Mouse (Mus musculus) MEL (cell line): ENCODE measurements at regions not wholly inside any gene's neighbourhood (a gene's known extent, or its start where the extent isn't known, plus 50 kb on each side); places are given as distances from the start of the nearest gene placed in this dataset.

ENCODE experiments used
- DNase-seq: peaks from one replicate; pipeline ENCODE4 v3.0.0; 2011; ENCODE audit warnings: low read depth, low spot score
- H3K27ac ChIP-seq: 2 replicates; pipeline ENCODE4 v1.5.1; 2012; ENCODE audit warnings: low read depth, mild to moderate bottlenecking, control low read depth, low read length, moderate library complexity; ENCODE audit not compliant: control insufficient read depth
- H3K27me3 ChIP-seq, 2 experiments: fragments of 150-350 bp in 1 of 2; sonication (generic) in 1 of 2; 2 replicates each; pipeline ENCODE4 v1.6.1; 2012; ENCODE audit warnings: low read length in 2 of 2, mild to moderate bottlenecking in 2 of 2, improper control_type of control experiment in 1 of 2, moderate library complexity in 1 of 2; ENCODE audit not compliant: insufficient read depth in 2 of 2, control insufficient read depth in 1 of 2
- H3K36me3 ChIP-seq, 2 experiments: 2 replicates each; pipeline ENCODE4 v1.6.1; 2012 to 2014; ENCODE audit warnings: low read length in 2 of 2, improper control_type of control experiment in 1 of 2, inconsistent platforms in 1 of 2, mild to moderate bottlenecking in 1 of 2; ENCODE audit not compliant: insufficient read depth in 2 of 2, control insufficient read depth in 1 of 2
- H3K4me1 ChIP-seq, 2 experiments: fragments of 150-350 bp in 1 of 2; sonication (generic) in 1 of 2; 2 replicates each; pipeline ENCODE4 v1.6.1; 2012; ENCODE audit warnings: low read length in 2 of 2, improper control_type of control experiment in 1 of 2, mild to moderate bottlenecking in 1 of 2; ENCODE audit not compliant: insufficient read depth in 2 of 2, control insufficient read depth in 1 of 2
- H3K4me3 ChIP-seq, 2 experiments: fragments of 150-350 bp in 1 of 2; sonication (generic) in 1 of 2; 2 replicates each; pipeline ENCODE4 v1.5.1; 2012; ENCODE audit warnings: low read depth in 2 of 2, low read length in 2 of 2, mild to moderate bottlenecking in 2 of 2, moderate library complexity in 2 of 2, control low read depth in 1 of 2, improper control_type of control experiment in 1 of 2; ENCODE audit not compliant: control insufficient read depth in 1 of 2, insufficient read depth in 1 of 2
- H3K79me2 ChIP-seq: 2 replicates; pipeline ENCODE4 v1.6.1; 2012; ENCODE audit warnings: mild to moderate bottlenecking, low read length, moderate library complexity; ENCODE audit not compliant: control insufficient read depth, poor library complexity, insufficient read depth
- H3K9ac ChIP-seq: 2 replicates; pipeline ENCODE4 v1.6.1; 2012; ENCODE audit warnings: low read depth, mild to moderate bottlenecking, control low read depth, low read length, moderate library complexity; ENCODE audit not compliant: control insufficient read depth, poor library complexity, severe bottlenecking
- H3K9me3 ChIP-seq: fragments of 150-350 bp; sonication (generic); replicated peaks from 2 replicates; pipeline ENCODE4 v1.6.1; 2012; ENCODE audit warnings: mild to moderate bottlenecking, low read length, improper control_type of control experiment, moderate library complexity; ENCODE audit not compliant: insufficient read depth
- BHLHE40 ChIP-seq: IDR thresholded peaks from 2 replicates; pipeline ENCODE4 v1.6.1; 2012; ENCODE audit warnings: low read depth, mild to moderate bottlenecking, inconsistent platforms, low read length, improper control_type of control experiment, borderline replicate concordance
- CHD1 ChIP-seq: IDR thresholded peaks from 2 replicates; pipeline ENCODE4 v1.6.1; 2012; ENCODE audit warnings: low read depth, mild to moderate bottlenecking, inconsistent platforms, low read length, improper control_type of control experiment
- ELF1 ChIP-seq: IDR thresholded peaks from 2 replicates; pipeline ENCODE4 v1.6.1; 2014; ENCODE audit warnings: low read depth, mild to moderate bottlenecking, inconsistent platforms, low read length, improper control_type of control experiment, moderate library complexity
- EP300 ChIP-seq, 2 experiments: IDR thresholded peaks; 2 replicates each; pipeline ENCODE4 v1.6.1; 2011; ENCODE audit warnings: improper control_type of control experiment in 2 of 2, low read length in 2 of 2, low read depth in 1 of 2, mild to moderate bottlenecking in 1 of 2
- ETS1 ChIP-seq: IDR thresholded peaks from 2 replicates; pipeline ENCODE4 v1.6.1; 2012; ENCODE audit warnings: low read depth, mild to moderate bottlenecking, inconsistent platforms, low read length, improper control_type of control experiment, moderate library complexity
- GATA1 ChIP-seq: IDR thresholded peaks from 2 replicates; pipeline ENCODE4 v1.6.1; 2011; ENCODE audit warnings: low read depth, low read length, improper control_type of control experiment
- JUND ChIP-seq: IDR thresholded peaks from 2 replicates; pipeline ENCODE4 v1.6.1; 2011; ENCODE audit warnings: low read depth, mild to moderate bottlenecking, improper control_type of control experiment, low read length
- MAFK ChIP-seq: IDR thresholded peaks from 2 replicates; pipeline ENCODE4 v1.6.1; 2011; ENCODE audit warnings: low read depth, mild to moderate bottlenecking, low read length, improper control_type of control experiment, borderline replicate concordance
- MAX ChIP-seq: IDR thresholded peaks from 2 replicates; pipeline ENCODE4 v1.6.1; 2011; ENCODE audit warnings: low read length, improper control_type of control experiment
- MAZ ChIP-seq: IDR thresholded peaks from 2 replicates; pipeline ENCODE4 v1.6.1; 2012; ENCODE audit warnings: low read depth, mild to moderate bottlenecking, inconsistent platforms, low read length, improper control_type of control experiment
- MEF2A ChIP-seq: IDR thresholded peaks from 2 replicates; pipeline ENCODE4 v1.6.1; 2014; ENCODE audit warnings: low read depth, mild to moderate bottlenecking, inconsistent platforms, low read length, improper control_type of control experiment; ENCODE audit not compliant: poor library complexity, insufficient replicate concordance, severe bottlenecking; ENCODE audit errors: extremely low read depth
- MXI1 ChIP-seq: IDR thresholded peaks from 2 replicates; pipeline ENCODE4 v1.6.1; 2011; ENCODE audit warnings: mild to moderate bottlenecking, low read depth, low read length, improper control_type of control experiment
- MYB ChIP-seq: IDR thresholded peaks from 2 replicates; pipeline ENCODE4 v1.6.1; 2011; ENCODE audit warnings: mild to moderate bottlenecking, low read depth, low read length, improper control_type of control experiment
- MYC ChIP-seq: IDR thresholded peaks from 2 replicates; pipeline ENCODE4 v1.6.1; 2011; ENCODE audit warnings: low read depth, mild to moderate bottlenecking, low read length, improper control_type of control experiment, moderate library complexity
- NELFE ChIP-seq: IDR thresholded peaks from 2 replicates; pipeline ENCODE4 v1.6.1; 2011; ENCODE audit warnings: low read depth, low read length, improper control_type of control experiment
- NRF1 ChIP-seq: IDR thresholded peaks from 2 replicates; pipeline ENCODE4 v1.6.1; 2014; ENCODE audit warnings: low read depth, mild to moderate bottlenecking, inconsistent platforms, low read length, improper control_type of control experiment, moderate library complexity; ENCODE audit not compliant: poor library complexity, insufficient read depth, severe bottlenecking
- POLR2A ChIP-seq, 2 experiments: IDR thresholded peaks; 2 replicates each; pipeline ENCODE4 v1.6.1; 2011 to 2012; ENCODE audit warnings: low read length in 2 of 2, mild to moderate bottlenecking in 2 of 2, control low read depth in 1 of 2, improper control_type of control experiment in 1 of 2, low read depth in 1 of 2, moderate library complexity in 1 of 2; ENCODE audit not compliant: control insufficient read depth in 1 of 2, insufficient read depth in 1 of 2, poor library complexity in 1 of 2
- POLR2AphosphoS2 ChIP-seq: IDR thresholded peaks from 2 replicates; pipeline ENCODE4 v1.6.1; 2011; ENCODE audit warnings: low read length, improper control_type of control experiment
- POLR2AphosphoS5 ChIP-seq: IDR thresholded peaks from 2 replicates; pipeline ENCODE4 v1.6.1; 2012; ENCODE audit warnings: low read depth, borderline replicate concordance, mild to moderate bottlenecking, inconsistent platforms, low read length, moderate library complexity, mixed read lengths
- RAD21 ChIP-seq: IDR thresholded peaks from 2 replicates; pipeline ENCODE4 v1.6.1; 2011; ENCODE audit warnings: mild to moderate bottlenecking, low read depth, low read length, improper control_type of control experiment
- RCOR1 ChIP-seq: IDR thresholded peaks from 2 replicates; pipeline ENCODE4 v1.6.1; 2012; ENCODE audit warnings: low read depth, mild to moderate bottlenecking, inconsistent platforms, low read length, improper control_type of control experiment
- SIN3A ChIP-seq: IDR thresholded peaks from 2 replicates; pipeline ENCODE4 v1.6.1; 2012; ENCODE audit warnings: low read length, improper control_type of control experiment, inconsistent platforms
- SMC3 ChIP-seq: IDR thresholded peaks from 2 replicates; pipeline ENCODE4 v1.6.1; 2011; ENCODE audit warnings: low read depth, low read length, improper control_type of control experiment
- TAL1 ChIP-seq: IDR thresholded peaks from 2 replicates; pipeline ENCODE4 v1.6.1; 2012; ENCODE audit warnings: mild to moderate bottlenecking, inconsistent platforms, low read length, moderate library complexity, mixed read lengths
- TBP ChIP-seq: IDR thresholded peaks from 2 replicates; pipeline ENCODE4 v1.8.0; 2011; ENCODE audit warnings: low read depth, low read length, improper control_type of control experiment
- TCF12 ChIP-seq: IDR thresholded peaks from 2 replicates; pipeline ENCODE4 v1.6.1; 2014; ENCODE audit warnings: low read depth, mild to moderate bottlenecking, inconsistent platforms, low read length, improper control_type of control experiment, moderate library complexity
- UBTF ChIP-seq: IDR thresholded peaks from 2 replicates; pipeline ENCODE4 v1.6.1; 2012; ENCODE audit warnings: low read depth, mild to moderate bottlenecking, inconsistent platforms, low read length, improper control_type of control experiment, moderate library complexity, borderline replicate concordance; ENCODE audit not compliant: insufficient read depth
- USF1 ChIP-seq: IDR thresholded peaks from 2 replicates; pipeline ENCODE4 v1.6.1; 2014; ENCODE audit warnings: low read depth, mild to moderate bottlenecking, inconsistent platforms, low read length, improper control_type of control experiment, moderate library complexity
- USF2 ChIP-seq, 2 experiments: IDR thresholded peaks; 2 replicates each; pipeline ENCODE4 v1.6.1; 2011 to 2012; ENCODE audit warnings: improper control_type of control experiment in 2 of 2, low read length in 2 of 2, borderline replicate concordance in 1 of 2, inconsistent platforms in 1 of 2, low read depth in 1 of 2, mild to moderate bottlenecking in 1 of 2; ENCODE audit not compliant: insufficient read depth in 1 of 2
- ZC3H11A ChIP-seq: IDR thresholded peaks from 2 replicates; pipeline ENCODE4 v1.6.1; 2012; ENCODE audit warnings: low read depth, mild to moderate bottlenecking, inconsistent platforms, low read length, improper control_type of control experiment
- ZKSCAN1 ChIP-seq: IDR thresholded peaks from 2 replicates; pipeline ENCODE4 v1.6.1; 2012; ENCODE audit warnings: low read depth, mild to moderate bottlenecking, inconsistent platforms, low read length, improper control_type of control experiment, moderate library complexity
- ZMIZ1 ChIP-seq: IDR thresholded peaks from 2 replicates; pipeline ENCODE4 v1.6.1; 2012; ENCODE audit warnings: low read depth, mild to moderate bottlenecking, inconsistent platforms, low read length, improper control_type of control experiment, moderate library complexity
- ZNF384 ChIP-seq: IDR thresholded peaks from 2 replicates; pipeline ENCODE4 v1.6.1; 2012; ENCODE audit warnings: low read depth, mild to moderate bottlenecking, inconsistent platforms, low read length, improper control_type of control experiment

DNA sequence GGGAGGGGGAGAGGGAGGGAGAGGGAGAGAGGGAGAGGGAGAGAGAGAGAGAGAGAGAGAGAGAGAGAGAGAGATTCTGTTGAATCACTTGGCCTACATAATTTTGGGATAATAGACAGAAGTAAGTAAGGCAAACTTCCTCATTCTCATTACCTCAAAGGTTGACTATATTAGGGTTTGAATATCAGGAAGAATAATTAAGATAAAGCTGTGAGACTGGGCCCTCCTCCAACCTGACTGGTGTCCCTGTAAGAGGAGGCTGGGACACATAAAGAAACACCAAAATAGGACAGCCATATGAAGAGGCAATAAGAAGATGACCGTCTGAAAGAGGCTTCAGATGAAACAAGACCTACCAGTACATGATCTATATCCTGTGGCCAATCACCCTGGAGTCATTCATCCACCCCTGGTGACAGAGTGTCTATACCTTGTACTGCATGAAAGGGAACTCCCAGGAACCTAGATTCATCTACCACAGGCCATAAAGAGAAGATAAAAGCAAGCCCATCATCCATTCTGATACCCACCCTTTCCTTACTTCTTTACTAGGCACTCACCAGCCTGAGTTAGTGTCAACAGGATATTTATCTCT is 171.1 kb upstream of the Cpeb2 start:
- Histone ChIP-seq H3K9me3 (no peaks in the 10 kb centered on the region), H3K4me3 (no peak overlapping the region), H3K79me2 (no peaks in the 10 kb centered on the region), H3K27ac (peak overlapping the region; percentile 53), H3K4me1 (peaks cover 14 to 16% of the 10 kb centered on the region in 2 experiments), H3K27me3 (no peaks in the 10 kb centered on the region), H3K9ac (no peak overlapping the region), H3K36me3 (peaks cover 0 to 17% of the 10 kb centered on the region in 2 experiments; a peak in 2 of 4 replicates)
- DNase-seq: peak; percentile 81
- TF ChIP-seq ELF1 (no peak; the same call in 1 of the 2 replicates), MEF2A (peak; percentile 56; the same call in 1 of the 2 replicates), NELFE (no peak; the same call in 1 of the 2 replicates), ZMIZ1 (no peak), RCOR1 (peak; percentile 51; the same call in 1 of the 2 replicates), NRF1 (no peak), ZNF384 (no peak), JUND (0 out of 2 replicates have a peak, but pooled peaks have one; percentile 36), MYB (no peak), ZC3H11A (no peak), USF1 (no peak), UBTF (no peak), BHLHE40 (no peak), TCF12 (0 out of 2 replicates have a peak, but pooled peaks have one; percentile 11), ZKSCAN1 (no peak), MXI1 (no peak; the same call in 1 of the 2 replicates), POLR2AphosphoS5 (no peak), RAD21 (no peak), POLR2AphosphoS2 (no peak), MAFK (no peak), CHD1 (no peak), ETS1 (peak; percentile 69), MYC (no peak), EP300 (IDR thresholded peaks at IDR 0.05; ENCODE audit: low read depth in 1 of 2, low read length in 2 of 2) (peak; percentile 52 to 53), TAL1 (no peak), POLR2A (IDR thresholded peaks at IDR 0.05; ENCODE audit: control insufficient read depth in 1 of 2, insufficient read depth in 1 of 2, low read depth in 1 of 2, low read length in 2 of 2, poor library complexity in 1 of 2) (no peak), MAZ (0 out of 2 replicates have a peak, but pooled peaks have one; percentile 21), MAX (no peak), SMC3 (no peak), USF2 (IDR thresholded peaks at IDR 0.05; ENCODE audit: borderline replicate concordance in 1 of 2, insufficient read depth in 1 of 2, low read depth in 1 of 2, low read length in 2 of 2) (no peak), TBP (no peak), SIN3A (no peak), GATA1 (peak; percentile 55)
